Mouse (Mus musculus): ENCODE measurements around the gene Morf4l2.
"Not testable (repeated sequence)": the region's sequence is repeated elsewhere in the genome, so short reads cannot be mapped to it uniquely, and the experiment has no call there.

Gene Morf4l2

DNA sequence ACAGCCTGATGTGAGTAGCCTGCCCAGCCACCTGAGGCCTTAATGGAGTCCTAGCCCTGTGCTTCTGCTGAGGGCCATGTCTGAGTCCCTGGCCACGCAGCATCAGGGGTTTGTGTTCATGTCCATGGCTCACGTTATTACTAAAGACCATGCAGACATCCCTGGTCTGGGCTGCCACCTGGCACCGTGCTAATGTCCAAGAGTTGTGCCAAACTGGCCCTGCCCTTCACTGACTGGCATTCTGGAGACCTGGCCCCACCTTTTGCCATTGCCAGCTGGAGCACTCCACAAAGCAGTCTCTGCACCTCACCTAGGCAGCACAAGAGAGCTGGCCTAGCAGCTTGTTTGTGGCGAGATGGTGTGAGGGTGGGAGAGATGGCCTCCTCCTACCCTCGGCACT, 50.3 kb downstream of the Morf4l2 start:
- no peak for DNase-seq (ENCODE audit: low read depth, low spot score)

DNA sequence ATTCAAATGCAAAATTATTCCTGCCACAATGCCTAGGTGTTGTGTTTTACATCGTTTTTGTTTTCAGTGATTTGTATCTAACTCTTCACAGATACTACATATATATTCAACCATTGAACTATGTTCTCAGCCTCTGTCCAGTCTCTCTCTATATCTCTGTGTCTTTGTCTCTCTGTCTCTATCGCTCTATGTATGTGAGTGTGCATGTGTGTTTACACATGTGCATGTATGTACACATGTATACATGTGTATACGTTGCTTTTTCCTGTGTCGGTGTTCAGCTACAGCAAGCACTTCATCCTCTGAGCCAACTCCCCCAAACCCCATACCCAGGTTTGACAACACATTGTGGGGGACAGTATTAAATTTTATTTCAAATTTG, 51.2 kb downstream of the Morf4l2 start:
- DNase-seq (ENCODE audit: low read depth, low spot score), result no peak

DNA sequence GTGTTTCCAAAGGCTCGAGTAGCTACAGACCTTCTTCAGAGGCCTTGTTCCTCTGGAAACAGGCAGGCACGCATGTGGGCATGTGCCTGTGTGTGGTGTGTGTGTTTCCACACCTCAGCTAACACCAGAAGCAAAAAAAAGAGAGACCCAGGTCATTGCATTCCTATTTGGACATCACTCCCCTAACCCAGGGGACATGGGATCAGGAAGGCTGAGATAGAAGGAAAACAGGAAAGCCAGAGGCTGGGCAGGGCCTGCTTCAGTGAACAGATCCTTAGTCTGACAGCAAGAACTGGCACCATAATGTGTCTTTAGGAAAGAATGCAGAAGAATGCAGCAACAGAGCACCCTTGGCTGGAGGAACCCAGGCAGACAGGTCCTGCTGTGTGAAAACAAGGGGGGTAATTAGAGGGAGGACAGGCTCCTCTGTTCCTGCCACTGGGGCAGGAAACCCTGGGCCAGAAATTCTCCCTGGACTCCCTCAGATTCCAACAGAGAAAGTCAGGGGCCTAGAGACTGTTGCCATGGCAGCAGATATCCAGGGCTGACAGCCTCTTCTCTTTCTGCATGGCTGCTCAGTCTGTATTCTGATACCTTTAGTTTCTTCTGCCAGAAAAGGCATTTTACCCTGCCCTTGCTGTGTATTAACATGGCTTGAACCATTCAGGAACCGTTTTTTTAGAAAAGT, 51.7 kb downstream of the Morf4l2 start:
- not testable (repeated sequence) for DNase-seq (ENCODE audit: low read depth, low spot score)

Measured in CD4-positive helper T cell, adult 2 months (primary cell).